Mouse (Mus musculus) neural tube, embryonic 14.5 days (tissue): ENCODE results near the gene Olfr270. TPM values are rescaled to one million over a fixed set of nuclear protein-coding genes. Genes with fewer than 3 reads are reported as not detected.

Experiments
- ATAC-seq: fragments of 200-750 bp; cut with Nextera tagmentation; 2 replicates; pipeline ENCODE4 v1.8.0; 2017; ENCODE audit warnings: low read depth, mild to moderate bottlenecking, moderate TSS enrichment, moderate library complexity
- H3K27ac ChIP-seq: fragments of 300-500 bp; sonication (generic); 2 replicates; pipeline ENCODE4 v1.5.1; 2014; ENCODE audit warnings: low read depth, mild to moderate bottlenecking, control low read depth, low read length, moderate library complexity, mixed read lengths
- H3K27me3 ChIP-seq: fragments of 300-500 bp; sonication (generic); 2 replicates; pipeline ENCODE4 v1.6.1; 2014; ENCODE audit warnings: low read length; ENCODE audit not compliant: control insufficient read depth, insufficient read depth
- H3K36me3 ChIP-seq: fragments of 300-500 bp; sonication (generic); 2 replicates; pipeline ENCODE4 v1.6.1; 2014; ENCODE audit warnings: low read length, mixed read lengths; ENCODE audit not compliant: control insufficient read depth, insufficient read depth
- H3K4me1 ChIP-seq: fragments of 300-500 bp; sonication (generic); 2 replicates; pipeline ENCODE4 v1.6.1; 2014; ENCODE audit warnings: low read length; ENCODE audit not compliant: control insufficient read depth, insufficient read depth
- H3K4me2 ChIP-seq: fragments of 300-500 bp; sonication (generic); 2 replicates; pipeline ENCODE4 v1.6.1; 2014; ENCODE audit warnings: mild to moderate bottlenecking, low read depth, low read length, control low read depth
- H3K4me3 ChIP-seq: fragments of 300-500 bp; sonication (generic); 2 replicates; pipeline ENCODE4 v1.5.1; 2014; ENCODE audit warnings: low read depth, low read length, control low read depth, mixed read lengths
- H3K9ac ChIP-seq: fragments of 300-500 bp; sonication (generic); replicated peaks from 2 replicates; pipeline ENCODE4 v1.6.1; 2014; ENCODE audit warnings: low read depth, mild to moderate bottlenecking, control low read depth, low read length, mixed read lengths
- H3K9me3 ChIP-seq: fragments of 300-500 bp; sonication (generic); 2 replicates; pipeline ENCODE4 v1.6.1; 2016; ENCODE audit warnings: low read length; ENCODE audit not compliant: control insufficient read depth
- WGBS: fragments of 180-500 bp; shearing (Covaris S2); extraction: QIAGEN DNeasy Blood & Tissue Kit; methylation state at CpG from one replicate; pipeline ENCODE4 v1.1.7; 2014; 5-methylcytosine and 5-hydroxymethylcytosine counted together
- polyA plus RNA-seq: library from polyadenylated mRNA; unstranded; fragments of >200 nt; fragmentation: Nextera tagmentation; extraction: Ambion mirVana; gene quantifications from 2 replicates; pipeline ENCODE4 v1.2.1, GENCODE M21; 2014

Olfr270 gene
- polyA plus RNA-seq = not detected in 2 replicates

DNA sequence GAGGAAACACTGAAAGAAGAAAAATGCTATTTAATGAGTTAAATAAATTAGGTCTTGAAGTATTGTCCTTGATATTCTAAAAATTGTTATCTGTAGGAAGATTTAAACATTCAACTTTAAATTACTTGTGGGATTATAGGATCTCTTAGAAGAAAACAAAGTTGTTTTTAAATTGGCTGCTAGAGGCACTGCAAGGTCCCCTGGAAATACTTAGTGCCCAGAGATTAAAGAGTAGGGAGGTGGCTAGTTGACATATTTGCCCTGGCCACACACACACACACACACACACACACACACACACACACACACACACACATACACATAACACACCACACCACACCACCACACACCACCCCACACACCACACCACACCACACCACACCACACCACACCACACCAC is at the start of gene Olfr270:
TSS of gene Olfr270 (plus strand) at position 301 of the 400 bp plus-strand sequence.
- Histone ChIP-seq H3K9ac (no peak within 1 kb of the TSS), H3K27me3 (no peaks in the 10 kb centered on the region), H3K4me1 (no peaks in the 10 kb centered on the region), H3K9me3 (no peaks in the 10 kb centered on the region), H3K27ac (no peak within 1 kb of the TSS), H3K4me3 (no peak within 1 kb of the TSS), H3K36me3 (no peaks in the 10 kb centered on the region), H3K4me2 (no peak within 1 kb of the TSS)
- ATAC-seq = no peak

DNA sequence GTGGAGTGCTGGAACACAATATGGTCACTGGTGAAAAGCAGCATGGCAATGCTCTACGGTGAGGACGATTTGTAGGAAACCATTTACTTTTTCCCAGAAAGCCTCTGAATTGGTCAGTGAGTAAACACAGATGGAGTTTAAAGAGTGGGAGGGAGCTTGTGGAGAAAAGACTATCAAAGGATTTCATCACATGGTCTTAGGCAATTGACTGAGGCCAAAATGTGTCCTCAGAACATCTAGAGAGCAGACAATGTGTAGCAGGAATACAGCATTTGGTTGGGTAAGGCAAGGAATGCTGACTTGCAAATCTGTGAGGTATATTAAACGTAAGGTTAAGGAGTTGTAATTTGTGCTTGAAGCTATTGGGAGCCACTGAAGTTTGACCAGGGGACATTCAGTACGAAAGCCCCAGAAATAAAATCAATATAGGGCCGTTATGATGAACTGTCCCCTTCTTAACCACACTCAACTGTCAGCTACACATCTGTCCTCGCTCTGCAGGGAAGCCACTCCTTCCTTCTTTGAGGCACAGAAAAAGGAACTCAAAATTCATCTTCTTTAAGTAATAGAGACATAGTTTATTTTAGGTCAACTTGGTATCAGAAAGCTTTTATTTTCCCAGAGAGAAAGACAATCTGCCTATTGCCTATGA is 47.6 kb upstream of the Olfr270 start:
- no peak overlapping the region for H3K4me3 ChIP-seq
- H3K4me2 ChIP-seq = no peak overlapping the region
- no peaks in the 10 kb centered on the region for H3K36me3 ChIP-seq
- no peaks in the 10 kb centered on the region for H3K4me1 ChIP-seq
- H3K27ac ChIP-seq = no peak overlapping the region
- no peaks in the 10 kb centered on the region for H3K9me3 ChIP-seq
- ATAC-seq = no peak
- H3K27me3 ChIP-seq = no peaks in the 10 kb centered on the region
- WGBS = 83% methylated on average over 6 of the region's 6 CpGs
- H3K9ac ChIP-seq = no peak overlapping the region

- Histone ChIP-seq H3K9me3 (no peaks in the 10 kb centered on the region), H3K27me3 (no peaks in the 10 kb centered on the region), H3K27ac (no peak overlapping the region), H3K36me3 (no peaks in the 10 kb centered on the region), H3K4me2 (no peak overlapping the region), H3K9ac (no peak overlapping the region), H3K4me1 (no peaks in the 10 kb centered on the region), H3K4me3 (no peak overlapping the region)
- WGBS = 94% methylated on average over 2 of the region's 2 CpGs
- ATAC-seq = no peak
These were observed 47.0 kb upstream of the Olfr270 start for GRCm38 (mm10) chr4:52917311-52917688.

- no peak for ATAC-seq
- Histone ChIP-seq H3K36me3 (no peaks in the 10 kb centered on the region), H3K4me1 (no peaks in the 10 kb centered on the region), H3K9me3 (no peaks in the 10 kb centered on the region), H3K4me3 (no peak within 1 kb of the TSS), H3K4me2 (no peak within 1 kb of the TSS), H3K9ac (no peak within 1 kb of the TSS), H3K27me3 (no peaks in the 10 kb centered on the region), H3K27ac (no peak within 1 kb of the TSS)
- 91% methylated on average over 2 of the region's 2 CpGs for WGBS
These were observed 45.3 kb upstream of the Olfr270 start, which contains the start of gene Olfr272 for GRCm38 (mm10) chr4:52919078-52919477. Gene Olfr272 (minus strand): TSS chr4:52919178.

GRCm38 (mm10) chr4:52930480-52930879 is 33.9 kb upstream of the Olfr270 start:
- Histone ChIP-seq H3K4me1 (no peaks in the 10 kb centered on the region), H3K27me3 (no peaks in the 10 kb centered on the region), H3K4me3 (no peak overlapping the region), H3K27ac (no peak overlapping the region), H3K4me2 (no peak overlapping the region), H3K9me3 (no peaks in the 10 kb centered on the region), H3K36me3 (no peaks in the 10 kb centered on the region), H3K9ac (no peak overlapping the region)
- WGBS = 94% methylated on average over 4 of the region's 4 CpGs
- no peak for ATAC-seq

DNA sequence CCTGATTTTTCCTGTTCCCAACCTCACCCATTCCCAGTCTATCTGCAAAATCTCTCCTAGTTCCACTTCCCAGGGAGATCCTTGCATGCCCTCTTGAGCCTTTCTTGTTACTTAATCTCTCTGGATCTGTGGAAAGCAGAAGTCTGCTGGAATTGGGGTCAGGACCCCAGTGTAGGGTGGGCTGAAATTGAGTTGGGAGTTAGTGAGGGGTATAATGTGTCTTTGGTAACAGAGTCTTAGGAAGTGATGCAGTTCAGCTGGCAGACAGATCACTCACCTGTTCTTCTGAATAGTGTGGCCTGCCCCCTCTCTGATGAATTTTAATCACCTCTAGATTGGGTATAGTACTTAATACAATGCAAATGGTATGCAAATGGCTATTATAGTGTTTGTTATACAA is 17.7 kb upstream of the Olfr270 start:
- Histone ChIP-seq H3K4me1 (no peaks in the 10 kb centered on the region), H3K4me2 (no peak overlapping the region), H3K36me3 (no peaks in the 10 kb centered on the region), H3K27me3 (no peaks in the 10 kb centered on the region), H3K9ac (no peak overlapping the region), H3K27ac (no peak overlapping the region), H3K4me3 (no peak overlapping the region), H3K9me3 (no peaks in the 10 kb centered on the region)
- no peak for ATAC-seq

DNA sequence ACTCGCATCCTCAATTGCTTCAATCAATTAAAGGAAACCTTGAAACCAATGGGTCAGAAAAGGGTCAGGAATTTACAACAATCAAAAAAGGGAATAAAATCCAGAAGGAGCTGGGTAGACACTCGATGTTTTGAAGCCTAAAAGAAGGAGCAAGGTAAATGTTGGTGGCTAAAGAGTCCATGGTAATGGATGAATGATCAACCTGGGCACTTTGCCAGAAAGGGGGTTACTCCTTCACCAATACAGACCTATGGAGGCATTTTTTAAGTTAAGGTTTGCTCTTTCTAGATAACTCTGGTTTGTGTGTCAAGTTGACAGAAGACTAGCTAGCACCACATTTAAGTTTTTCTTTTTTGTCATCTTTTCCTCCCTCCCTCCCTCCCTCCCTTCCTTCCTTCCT is 15.3 kb upstream of the Olfr270 start:
- Histone ChIP-seq H3K4me3 (no peak overlapping the region), H3K27me3 (no peaks in the 10 kb centered on the region), H3K4me2 (no peak overlapping the region), H3K27ac (no peak overlapping the region), H3K4me1 (no peaks in the 10 kb centered on the region), H3K9me3 (no peaks in the 10 kb centered on the region), H3K36me3 (no peaks in the 10 kb centered on the region), H3K9ac (no peak overlapping the region)
- ATAC-seq = no peak
- 78% methylated on average over 2 of the region's 2 CpGs for WGBS

- no peaks in the 10 kb centered on the region for H3K4me1 ChIP-seq
- H3K36me3 ChIP-seq = no peaks in the 10 kb centered on the region
- 31% methylated on average over 4 of the region's 4 CpGs for WGBS
- H3K27me3 ChIP-seq = no peaks in the 10 kb centered on the region
- no peak overlapping the region for H3K9ac ChIP-seq
- H3K9me3 ChIP-seq = no peaks in the 10 kb centered on the region
- H3K4me3 ChIP-seq = no peak overlapping the region
- no peak overlapping the region for H3K27ac ChIP-seq
- no peak overlapping the region for H3K4me2 ChIP-seq
- ATAC-seq = peak; percentile 82; the same call in 1 of the 2 replicates
These were observed 5.7 kb upstream of the Olfr270 start for GRCm38 (mm10) chr4:52958693-52959092.

- no peaks in the 10 kb centered on the region for H3K27me3 ChIP-seq
- no peak overlapping the region for H3K4me2 ChIP-seq
- ATAC-seq = 0 out of 2 replicates have a peak, but pooled peaks have one; percentile 47
- no peak overlapping the region for H3K27ac ChIP-seq
- WGBS = 88% methylated on average over 2 of the region's 2 CpGs
- H3K4me1 ChIP-seq = no peaks in the 10 kb centered on the region
- H3K4me3 ChIP-seq = no peak overlapping the region
- H3K9me3 ChIP-seq = no peaks in the 10 kb centered on the region
- H3K9ac ChIP-seq = no peak overlapping the region
- H3K36me3 ChIP-seq = no peaks in the 10 kb centered on the region
These were observed 20.9 kb downstream of the Olfr270 start for GRCm38 (mm10) chr4:52985216-52985615.
